Mouse (Mus musculus) heart, embryonic 14.5 days (tissue): ENCODE measurements at regions not wholly inside any gene's neighbourhood (a gene's known extent, or its start where the extent isn't known, plus 50 kb on each side); places are given as distances from the start of the nearest gene placed in this dataset.

Source experiments
- ATAC-seq: fragments of 200-750 bp; cut with Nextera tagmentation; 2 replicates; pipeline ENCODE4 v1.8.0; 2017; ENCODE audit warnings: low read depth, moderate TSS enrichment; ENCODE audit not compliant: insufficient number of reproducible peaks, insufficient read depth, low FRiP score
- H3K27ac ChIP-seq, 2 experiments: fragments of 200-500 bp in 1 of 2; fragments of 300-500 bp in 1 of 2; sonication (generic) in 1 of 2; replicated peaks in 1 of 2; 2 replicates each; pipeline ENCODE4 v1.5.1; 2012 to 2014; ENCODE audit warnings: low read depth in 2 of 2, low read length in 2 of 2, control low read depth in 1 of 2, mild to moderate bottlenecking in 1 of 2, mixed read lengths in 1 of 2; ENCODE audit not compliant: control insufficient read depth in 1 of 2, insufficient read depth in 1 of 2
- H3K27me3 ChIP-seq: fragments of 300-500 bp; sonication (generic); 2 replicates; pipeline ENCODE4 v1.6.1; 2014; ENCODE audit warnings: mild to moderate bottlenecking, low read length, control low read depth; ENCODE audit not compliant: control insufficient read depth, insufficient read depth
- H3K36me3 ChIP-seq: fragments of 300-500 bp; sonication (generic); 2 replicates; pipeline ENCODE4 v1.6.1; 2014; ENCODE audit warnings: mild to moderate bottlenecking, control low read depth, low read length, mixed read lengths; ENCODE audit not compliant: control insufficient read depth, insufficient read depth
- H3K4me1 ChIP-seq, 2 experiments: fragments of 200-500 bp in 1 of 2; fragments of 300-500 bp in 1 of 2; sonication (generic) in 1 of 2; 2 replicates each; pipeline ENCODE4 v1.6.1; 2012 to 2014; ENCODE audit warnings: low read length in 2 of 2, control low read depth in 1 of 2, mixed read lengths in 1 of 2; ENCODE audit not compliant: control insufficient read depth in 2 of 2, insufficient read depth in 2 of 2
- H3K4me2 ChIP-seq: fragments of 300-500 bp; sonication (generic); 2 replicates; pipeline ENCODE4 v1.6.1; 2014; ENCODE audit warnings: mild to moderate bottlenecking, low read length
- H3K4me3 ChIP-seq, 2 experiments: fragments of 200-500 bp in 1 of 2; fragments of 300-500 bp in 1 of 2; sonication (generic) in 1 of 2; 2 replicates each; pipeline ENCODE4 v1.5.1; 2012 to 2014; ENCODE audit warnings: low read length in 2 of 2, mild to moderate bottlenecking in 2 of 2, control low read depth in 1 of 2, low read depth in 1 of 2, moderate library complexity in 1 of 2; ENCODE audit not compliant: control insufficient read depth in 1 of 2, insufficient read depth in 1 of 2
- H3K9ac ChIP-seq: fragments of 300-500 bp; sonication (generic); 2 replicates; pipeline ENCODE4 v1.6.1; 2014; ENCODE audit warnings: mild to moderate bottlenecking, low read length
- H3K9me3 ChIP-seq: fragments of 300-500 bp; sonication (generic); 2 replicates; pipeline ENCODE4 v1.6.1; 2016; ENCODE audit warnings: low read length, control low read depth; ENCODE audit not compliant: control insufficient read depth
- WGBS: fragments of 180-500 bp; shearing (Covaris S2); extraction: QIAGEN DNeasy Blood & Tissue Kit; methylation state at CpG from one replicate; pipeline ENCODE4 v1.1.7; 2014; 5-methylcytosine and 5-hydroxymethylcytosine counted together

- H3K4me1 ChIP-seq, result peaks cover 3 to 4% of the 10 kb centered on the region in 2 experiments; a peak in 2 of 4 replicates
- no peaks in the 10 kb centered on the region for H3K27me3 ChIP-seq
- no peak overlapping the region for H3K4me3 ChIP-seq
- no peak overlapping the region for H3K4me2 ChIP-seq
- H3K27ac ChIP-seq, result no peak overlapping the region
- H3K9ac ChIP-seq, result no peak overlapping the region
- H3K36me3 ChIP-seq, result no peaks in the 10 kb centered on the region
- ATAC-seq, result no peak
- H3K9me3 ChIP-seq, result no peaks in the 10 kb centered on the region
- 69% methylated on average over 1 of the region's 1 CpGs for WGBS
Measured at GRCm38 (mm10) chr7:78123386-78123785, 614.4 kb downstream of the Ntrk3 start.

DNA sequence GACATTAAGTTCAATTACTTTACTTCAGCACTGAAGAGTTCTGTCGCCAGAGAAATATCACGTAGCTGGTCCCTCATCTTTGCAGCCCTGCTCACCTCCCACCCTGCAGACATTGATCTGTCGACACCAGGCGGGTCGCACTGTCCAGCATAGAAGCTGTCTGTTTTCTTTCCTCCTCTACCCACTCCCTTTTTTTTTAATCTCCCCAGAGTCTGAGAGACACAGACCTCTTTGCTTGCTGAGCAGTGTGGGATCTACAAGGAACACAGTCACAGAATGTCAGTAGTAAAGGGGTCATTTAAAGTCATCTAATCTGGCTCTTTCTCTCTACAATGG is 616.7 kb downstream of the Ntrk3 start:
- WGBS, result 13% methylated on average over 5 of the region's 5 CpGs
- no peak for ATAC-seq
- no peak overlapping the region for H3K4me2 ChIP-seq

GRCm38 (mm10) chr7:78120462-78121150 is 617.2 kb downstream of the Ntrk3 start:
- H3K9me3 ChIP-seq, result no peaks in the 10 kb centered on the region
- H3K4me3 ChIP-seq, result no peak overlapping the region
- H3K4me1 ChIP-seq, result peaks cover 3 to 4% of the 10 kb centered on the region in 2 experiments; a peak in 2 of 4 replicates
- no peak overlapping the region for H3K9ac ChIP-seq
- WGBS, result 22% methylated on average over 5 of the region's 5 CpGs
- H3K27ac ChIP-seq, result no peak overlapping the region
- H3K27me3 ChIP-seq, result no peaks in the 10 kb centered on the region
- H3K4me2 ChIP-seq, result no peak overlapping the region
- H3K36me3 ChIP-seq, result no peaks in the 10 kb centered on the region
- ATAC-seq, result no peak

More for the DNA sequence above, 616.7 kb downstream of the Ntrk3 start:
- Histone ChIP-seq H3K27ac (no peak overlapping the region), H3K36me3 (no peaks in the 10 kb centered on the region), H3K9ac (no peak overlapping the region), H3K27me3 (no peaks in the 10 kb centered on the region), H3K4me1 (peaks cover 3 to 4% of the 10 kb centered on the region in 2 experiments; a peak in 2 of 4 replicates), H3K4me3 (no peak overlapping the region), H3K9me3 (no peaks in the 10 kb centered on the region)

DNA sequence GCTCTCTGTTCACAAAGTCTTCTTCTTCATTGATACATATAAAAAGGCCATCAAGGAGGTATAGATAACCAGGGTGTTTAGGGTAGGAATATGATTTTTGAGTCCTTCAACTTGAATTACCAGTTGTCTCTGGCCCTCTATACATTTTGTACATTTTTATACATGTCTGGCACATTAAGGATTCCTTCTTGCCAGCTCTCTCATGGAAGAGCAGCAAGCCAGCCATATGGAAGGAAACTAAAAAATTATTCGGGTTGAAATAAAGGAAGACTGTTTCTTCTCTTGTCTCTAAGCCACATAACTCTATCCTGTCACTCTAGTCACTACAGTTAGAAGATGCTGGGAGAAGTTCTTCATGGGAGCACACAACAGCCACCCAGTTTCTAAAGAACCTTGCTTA is 618.0 kb downstream of the Ntrk3 start:
- no peak for ATAC-seq
- H3K9me3 ChIP-seq, result no peaks in the 10 kb centered on the region
- no peaks in the 10 kb centered on the region for H3K36me3 ChIP-seq
- 69% methylated on average over 1 of the region's 1 CpGs for WGBS
- H3K4me1 ChIP-seq, result peaks cover 3 to 4% of the 10 kb centered on the region in 2 experiments; a peak in 2 of 4 replicates
- no peak overlapping the region for H3K27ac ChIP-seq
- H3K4me3 ChIP-seq, result no peak overlapping the region
- H3K9ac ChIP-seq, result no peak overlapping the region
- H3K4me2 ChIP-seq, result no peak overlapping the region
- no peaks in the 10 kb centered on the region for H3K27me3 ChIP-seq

DNA sequence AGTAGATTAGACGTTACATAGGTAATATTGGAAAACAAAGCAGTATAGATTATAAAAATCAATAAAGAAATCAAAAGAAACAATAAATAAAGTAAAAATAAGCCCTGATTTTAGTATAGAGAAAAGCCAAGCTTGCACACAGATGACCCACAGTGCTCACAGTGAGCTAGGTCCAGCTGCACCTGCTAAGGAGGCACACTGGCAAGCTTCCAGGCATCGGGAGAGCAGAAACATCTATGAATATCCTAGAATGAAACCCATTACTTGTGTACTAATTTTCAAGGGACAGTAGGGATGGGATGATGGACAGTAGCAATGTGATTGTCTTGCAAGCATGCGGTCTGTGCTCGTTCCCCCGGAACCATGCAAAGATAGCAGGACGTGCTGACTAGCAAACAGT is 626.5 kb downstream of the Ntrk3 start:
- Histone ChIP-seq H3K27me3 (no peaks in the 10 kb centered on the region), H3K4me3 (no peak overlapping the region), H3K4me1 (no peaks in the 10 kb centered on the region), H3K9me3 (no peaks in the 10 kb centered on the region), H3K36me3 (no peaks in the 10 kb centered on the region), H3K9ac (no peak overlapping the region), H3K27ac (no peak overlapping the region), H3K4me2 (no peak overlapping the region)
- no peak for ATAC-seq
- WGBS, result 72% methylated on average over 6 of the region's 6 CpGs

DNA sequence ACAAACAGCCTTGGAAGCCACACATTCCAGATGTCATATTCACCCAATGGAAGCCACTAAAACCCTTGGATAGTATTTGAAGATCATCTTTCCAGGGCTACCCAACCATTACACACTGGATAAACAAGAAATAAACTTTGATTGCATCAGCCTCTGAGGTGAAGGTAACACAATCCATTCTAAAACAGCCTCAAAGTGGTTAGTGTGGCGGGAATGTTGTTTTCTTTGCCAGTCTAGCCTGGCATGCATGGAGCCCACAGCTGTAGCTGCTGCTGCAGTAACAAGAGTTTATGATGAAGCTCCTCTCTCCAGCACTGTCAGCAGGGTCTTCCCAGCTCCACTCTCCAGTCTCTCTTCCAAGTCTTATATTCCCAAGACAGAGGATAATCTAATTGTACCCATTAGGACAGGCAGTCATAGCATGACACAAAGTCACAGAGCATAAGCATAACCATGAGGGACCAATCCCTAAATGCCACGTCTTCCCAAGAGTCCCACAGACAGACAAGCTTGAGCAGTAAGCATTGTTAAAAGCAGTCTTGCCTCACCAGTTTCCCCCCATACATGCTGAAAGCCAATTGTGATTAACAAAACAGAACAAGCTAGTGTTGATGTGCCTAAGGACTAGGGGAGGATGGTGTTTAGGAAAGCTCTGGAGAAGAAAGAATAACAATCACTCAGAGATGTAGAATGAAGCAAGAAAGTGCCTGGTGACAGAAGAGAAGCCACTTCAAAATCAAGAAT is 634.1 kb downstream of the Ntrk3 start:
- H3K27me3 ChIP-seq, result no peaks in the 10 kb centered on the region
- no peak overlapping the region for H3K4me3 ChIP-seq
- H3K9me3 ChIP-seq, result no peaks in the 10 kb centered on the region
- no peak overlapping the region for H3K4me2 ChIP-seq
- ATAC-seq, result no peak
- H3K4me1 ChIP-seq, result no peaks in the 10 kb centered on the region
- H3K9ac ChIP-seq, result no peak overlapping the region
- H3K27ac ChIP-seq, result no peak overlapping the region
- 41% methylated on average over 2 of the region's 2 CpGs for WGBS
- no peaks in the 10 kb centered on the region for H3K36me3 ChIP-seq

DNA sequence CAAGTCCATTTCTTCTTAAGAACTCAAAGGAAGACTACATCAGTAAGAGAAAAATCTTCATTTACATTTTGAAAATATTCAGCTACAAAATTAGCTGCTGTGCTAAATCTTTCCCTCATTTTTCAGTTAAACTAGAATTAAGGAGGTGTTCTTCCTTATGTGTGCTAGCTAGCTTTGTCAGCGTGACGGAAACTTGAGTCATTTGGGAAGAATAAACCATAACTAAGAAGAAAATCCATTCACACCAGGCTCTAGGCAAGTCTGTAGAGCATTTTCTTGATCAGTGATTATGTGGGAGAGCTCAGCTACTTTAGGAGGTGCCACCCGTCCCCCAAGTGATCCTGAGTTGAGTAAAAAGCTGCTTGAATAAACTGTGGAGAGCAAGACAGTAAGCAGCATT is 635.4 kb downstream of the Ntrk3 start:
- Histone ChIP-seq H3K9ac (no peak overlapping the region), H3K4me1 (no peaks in the 10 kb centered on the region), H3K4me2 (no peak overlapping the region), H3K36me3 (no peaks in the 10 kb centered on the region), H3K4me3 (no peak overlapping the region), H3K27ac (no peak overlapping the region), H3K27me3 (no peaks in the 10 kb centered on the region), H3K9me3 (no peaks in the 10 kb centered on the region)
- ATAC-seq, result no peak
- 84% methylated on average over 3 of the region's 3 CpGs for WGBS
